Mouse (Mus musculus) layer of hippocampus, adult 18-20 months (tissue): ENCODE data around the gene Gm19426. TPM values are rescaled to one million over a fixed set of nuclear protein-coding genes. Genes with fewer than 3 reads are reported as not detected.
A peak's percentile ranks its signal among the peaks of the same experiment; 100 is the strongest.

Source experiments
- DNase-seq, 2 experiments: peaks; one replicate each; pipeline ENCODE4 v3.0.0; 2022; ENCODE audit warnings: low spot score in 2 of 2
- long read RNA-seq: library from polyadenylated mRNA; stranded (forward); transcript quantifications from one replicate; pipeline ENCODE4 v2.0.0, GENCODE M21; 2021
- total RNA-seq, 2 experiments: library from RNA; stranded (reverse); gene quantifications; 2 replicates each; pipeline ENCODE4 v1.2.3; 2021

The Gm19426 gene
- total RNA-seq: 1 to 10 TPM; 1.9 to 2.5 TPM
- long read RNA-seq, partial matches to known transcripts: 0 of 1 reads
- long read RNA-seq, other reads (novel, unspliced or antisense): 0 of 1 reads

DNA sequence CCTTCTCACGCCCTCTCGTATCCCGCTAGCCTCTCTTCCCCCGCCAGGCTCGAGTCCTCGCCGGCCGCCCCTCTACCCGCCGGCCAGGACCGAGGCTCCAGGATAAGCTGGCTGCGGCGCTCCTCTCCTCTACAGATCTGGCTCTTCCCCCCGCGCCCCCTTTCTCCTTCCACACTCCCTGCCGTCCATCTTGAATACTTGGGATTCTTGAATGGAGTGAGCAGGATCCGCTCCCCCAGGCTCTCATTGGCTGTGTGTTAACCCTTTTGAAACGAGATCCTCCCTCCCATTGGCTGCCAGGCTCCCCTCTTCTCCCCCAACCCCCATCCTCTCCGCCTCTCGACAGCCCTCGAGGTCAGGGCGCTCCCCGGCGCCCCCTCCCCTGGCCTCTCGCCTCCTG, at the start of gene Gm19426:
Gm19426 (minus strand) TSS at position 95 of the 400 bp plus-strand sequence.
- peak in 1 of 2 experiments; percentile 71 for DNase-seq

DNA sequence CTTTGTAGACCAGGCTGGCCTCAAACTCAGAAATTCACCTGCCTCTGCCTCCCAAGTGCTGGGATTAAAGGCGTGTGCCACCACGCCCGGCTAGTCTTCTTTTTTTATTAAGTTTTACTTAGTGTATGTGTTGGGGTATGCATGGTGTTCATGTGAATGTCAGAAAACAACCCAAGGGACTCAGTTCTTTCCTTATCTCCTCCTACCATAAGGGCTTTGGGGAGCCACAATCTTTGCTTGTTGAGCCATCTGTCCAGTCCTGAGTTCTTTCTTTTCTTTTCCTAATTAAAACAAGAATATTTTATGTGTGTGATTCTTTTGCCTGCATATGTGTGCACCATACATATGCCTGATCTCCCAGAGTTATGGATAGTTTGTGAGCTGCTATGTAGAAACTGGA, 49.7 kb upstream of the Gm19426 start:
- DNase-seq: no peak

DNA sequence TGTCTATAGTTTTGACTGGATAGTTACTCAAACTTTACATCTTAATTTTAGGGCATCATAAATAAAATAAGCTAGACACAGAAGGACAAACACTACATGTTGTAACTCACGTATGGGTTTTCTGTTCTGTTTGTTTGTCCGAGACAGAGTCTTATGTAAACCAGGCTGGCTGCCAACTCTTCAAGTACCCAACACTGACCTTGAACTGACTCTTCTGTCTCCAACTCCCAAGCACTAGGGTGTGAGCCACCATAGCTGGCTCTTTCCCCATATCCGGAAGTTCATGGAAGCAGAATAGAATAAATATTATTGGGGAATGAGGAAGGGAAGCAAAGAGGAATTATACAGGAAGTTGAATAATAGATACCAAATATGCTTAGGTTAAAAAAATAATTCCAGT, 49.1 kb upstream of the Gm19426 start:
- DNase-seq: no peak

DNA sequence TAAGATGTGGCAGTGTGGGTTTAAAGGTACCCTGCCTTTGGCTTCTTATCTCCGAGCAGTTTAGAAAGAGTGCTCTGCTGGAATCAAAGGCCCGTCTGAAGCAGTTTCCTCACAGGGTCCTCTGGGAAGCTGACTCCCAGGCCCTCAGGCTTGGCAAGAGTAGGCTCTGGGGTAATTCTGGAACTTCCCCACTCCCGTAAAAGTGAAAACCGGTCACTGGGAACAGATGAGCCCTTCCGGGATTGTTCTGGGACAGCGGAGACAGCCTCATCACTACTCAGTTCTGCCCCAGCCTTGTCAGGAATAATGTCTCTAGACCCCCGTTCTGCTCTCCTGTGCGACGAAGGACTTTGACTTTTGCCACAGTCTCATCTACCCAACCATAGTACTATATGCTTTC, 47.0 kb upstream of the Gm19426 start:
- no peak for DNase-seq

DNA sequence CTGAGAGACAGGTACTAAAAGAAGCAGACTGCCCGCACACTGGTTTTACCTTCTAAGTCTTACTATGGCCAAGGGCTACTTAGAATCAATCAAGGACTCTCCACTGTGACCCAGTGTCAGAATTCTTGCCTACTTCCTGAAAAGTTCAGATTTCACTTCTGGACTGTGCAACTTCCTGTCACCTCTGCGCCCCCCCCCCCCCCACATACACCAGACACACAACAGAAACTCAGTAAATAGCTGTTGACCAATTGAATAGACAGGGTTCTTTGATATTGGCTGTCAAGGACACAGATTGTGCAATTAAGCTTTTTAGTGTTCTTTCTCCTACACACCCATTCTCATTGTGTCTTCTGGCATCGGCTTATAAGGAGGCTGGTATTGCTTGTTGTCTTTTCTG, 44.9 kb upstream of the Gm19426 start:
- DNase-seq: no peak

DNA sequence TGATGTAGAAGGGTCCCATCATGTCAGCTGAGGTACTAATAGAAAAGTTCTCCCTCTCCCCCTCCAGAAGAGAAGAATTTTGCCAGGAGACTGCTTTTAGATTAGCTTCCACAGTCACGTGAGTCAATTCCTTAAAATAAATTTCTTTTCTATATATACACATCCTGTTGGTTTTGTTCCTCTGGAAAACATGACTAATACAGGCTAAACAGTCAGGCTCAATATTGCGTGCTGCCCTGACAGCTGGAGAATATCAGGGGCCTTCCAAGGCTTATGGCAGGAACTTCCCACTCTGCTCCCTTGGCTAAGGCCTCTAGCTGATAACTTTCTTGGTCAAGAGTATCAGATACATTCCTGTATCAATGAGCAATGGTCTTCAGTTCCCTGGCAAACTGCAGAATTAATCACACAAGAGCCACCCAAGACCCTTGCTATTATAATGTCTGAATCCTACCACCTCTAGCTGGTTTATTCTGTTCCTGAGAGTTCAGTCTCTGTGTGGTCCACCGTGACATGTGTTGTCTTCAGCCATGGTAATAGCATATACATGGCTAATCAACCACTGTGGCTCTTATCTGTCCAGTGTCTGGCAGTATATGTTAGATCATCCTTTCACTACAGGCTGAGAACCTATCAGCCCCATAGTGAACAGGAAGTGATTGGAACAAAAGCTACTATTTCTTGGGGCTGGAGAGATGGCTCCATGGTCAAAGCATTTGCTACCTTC, 40.5 kb upstream of the Gm19426 start:
- no peak for DNase-seq

DNA sequence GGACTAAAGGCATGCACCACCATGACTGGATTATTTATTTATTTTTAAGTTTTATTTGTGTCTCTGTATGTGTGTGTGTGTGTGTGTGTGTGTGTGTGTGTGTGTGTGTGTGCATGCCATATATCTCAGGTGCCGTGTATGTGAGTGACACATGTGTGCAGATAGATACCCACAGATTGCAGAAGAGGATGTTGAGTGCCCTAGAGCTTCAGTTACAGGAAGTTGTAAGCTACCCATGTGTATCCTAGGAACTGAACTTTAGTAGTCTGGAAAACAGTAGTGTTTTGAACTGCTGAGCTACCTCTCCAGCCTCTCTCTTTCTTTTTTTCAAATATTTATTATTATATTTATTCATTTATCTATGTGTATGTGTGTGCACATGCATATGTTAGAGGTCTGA, 39.9 kb upstream of the Gm19426 start:
- DNase-seq: no peak

DNA sequence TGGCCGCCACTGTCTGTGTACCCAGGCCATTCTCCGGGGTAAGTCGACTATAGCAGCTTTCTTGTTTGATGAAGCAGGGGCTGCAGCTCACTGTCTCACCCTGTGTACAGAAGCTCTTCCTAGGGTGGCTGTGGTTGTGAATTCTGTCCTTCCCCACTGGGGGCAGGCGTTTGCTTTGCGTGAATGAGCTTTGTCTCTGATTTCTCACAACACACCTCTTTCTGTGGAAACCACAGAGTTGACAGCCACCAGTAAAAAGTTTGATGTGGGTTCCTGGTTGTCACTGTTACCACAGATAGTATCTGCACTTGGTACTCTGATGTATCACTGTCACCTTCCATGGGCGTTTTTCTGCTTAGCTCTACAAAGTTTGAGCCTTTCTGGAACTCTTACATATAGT, 35.8 kb upstream of the Gm19426 start:
- no peak for DNase-seq

DNA sequence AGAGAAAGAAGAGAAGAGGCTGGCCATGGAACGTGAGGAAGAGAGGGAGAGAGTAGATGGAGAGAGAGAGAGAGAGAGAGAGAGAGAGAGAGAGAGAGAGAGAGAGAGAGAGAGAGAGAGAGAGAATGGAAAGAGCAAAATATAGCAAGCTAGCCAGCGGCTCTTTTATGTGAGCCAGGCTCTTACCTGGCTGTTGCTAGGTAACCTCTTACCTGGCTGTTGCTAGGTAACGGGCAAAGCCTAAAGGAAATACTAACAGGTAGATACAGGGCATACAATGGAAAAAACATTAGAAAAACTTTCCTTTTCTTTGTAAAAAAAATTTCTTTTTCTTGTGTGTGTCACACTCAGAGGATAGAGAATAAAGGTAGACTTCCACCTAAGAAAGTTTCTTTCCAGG, 34.3 kb upstream of the Gm19426 start:
- no peak for DNase-seq

DNA sequence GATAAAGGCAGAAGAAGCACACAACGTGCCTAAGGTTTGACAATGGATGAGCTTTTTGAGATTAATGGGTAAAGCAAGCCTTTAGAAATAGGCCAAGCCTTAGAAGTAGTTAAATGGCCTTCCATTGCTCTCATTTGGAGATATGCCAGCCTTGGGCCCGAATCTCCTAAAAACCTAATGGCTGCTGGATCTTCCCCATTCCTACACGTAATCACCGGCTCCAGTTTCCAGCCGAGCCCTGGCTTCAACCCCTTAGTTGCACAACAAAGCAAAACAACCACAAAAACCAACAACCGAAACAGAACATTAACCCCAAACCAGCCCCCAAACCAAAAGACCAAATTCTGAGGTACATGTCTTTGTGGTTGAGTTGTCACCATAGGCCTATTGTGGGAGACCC, 32.2 kb upstream of the Gm19426 start:
- DNase-seq: no peak

DNA sequence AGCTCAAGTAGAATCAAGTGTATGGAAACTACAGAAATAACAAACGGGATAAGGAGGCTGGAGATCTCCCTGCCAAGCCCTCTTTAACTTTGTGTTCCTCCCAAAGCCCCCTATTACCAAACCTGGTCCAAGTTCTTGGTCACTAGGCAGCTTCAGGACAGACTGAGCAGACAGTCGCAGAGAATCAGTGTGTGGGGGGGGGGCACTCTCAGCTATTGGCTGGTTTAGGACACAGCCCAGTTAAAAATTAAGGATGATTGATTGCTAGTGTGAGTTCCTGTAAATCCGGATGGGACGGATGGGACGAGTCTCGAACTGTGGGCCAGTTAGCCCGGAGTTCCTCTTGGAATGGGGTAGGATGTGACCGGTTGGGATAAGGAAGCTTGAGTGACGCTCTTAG, 31.8 kb upstream of the Gm19426 start, which contains the start of gene Serping1:
Serping1 (minus strand) TSS at position 204 of the 400 bp plus-strand sequence.
- no peak for DNase-seq

DNA sequence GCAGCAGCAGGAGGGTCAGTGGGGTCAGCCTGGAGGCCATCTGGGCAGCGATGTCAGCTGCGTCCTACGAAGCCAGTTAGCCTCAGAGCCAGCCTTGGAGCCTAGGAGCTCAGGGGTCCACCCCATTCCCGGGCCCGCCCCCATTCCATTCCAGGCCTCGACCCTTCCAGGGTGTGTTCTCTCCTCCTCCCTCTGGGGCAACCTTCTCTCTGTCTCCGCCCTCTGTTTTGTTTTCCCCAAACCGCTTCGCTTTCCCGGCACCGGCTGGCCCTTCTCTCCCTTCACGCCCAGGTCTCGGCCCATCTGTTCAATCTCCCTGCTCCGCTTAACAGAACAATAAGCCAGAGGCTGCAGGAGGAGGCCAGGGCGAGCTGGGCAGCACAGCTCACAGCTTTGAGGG, 31.3 kb upstream of the Gm19426 start:
- peak in 1 of 2 experiments; percentile 19 for DNase-seq

DNA sequence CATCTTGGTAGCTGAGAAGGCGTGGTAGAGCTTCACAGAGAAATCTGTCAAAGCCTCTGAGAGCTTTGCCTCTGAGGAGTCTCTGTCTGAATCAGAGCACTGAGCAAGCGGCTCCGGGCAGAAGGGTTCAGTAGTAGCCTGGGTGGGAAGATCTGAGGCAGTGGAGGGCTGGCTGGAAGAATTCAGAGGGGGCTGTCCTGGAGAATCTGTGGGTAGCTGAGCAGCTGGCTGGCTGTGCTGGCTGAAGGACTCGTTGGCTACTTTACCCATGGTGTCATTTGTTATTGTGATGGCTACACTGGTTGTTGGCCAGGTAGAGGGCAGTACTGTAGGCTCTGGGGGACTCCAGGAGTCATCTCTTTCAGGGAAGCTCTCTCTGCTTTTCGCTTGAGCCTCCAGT, 29.7 kb upstream of the Gm19426 start:
- no peak for DNase-seq

DNA sequence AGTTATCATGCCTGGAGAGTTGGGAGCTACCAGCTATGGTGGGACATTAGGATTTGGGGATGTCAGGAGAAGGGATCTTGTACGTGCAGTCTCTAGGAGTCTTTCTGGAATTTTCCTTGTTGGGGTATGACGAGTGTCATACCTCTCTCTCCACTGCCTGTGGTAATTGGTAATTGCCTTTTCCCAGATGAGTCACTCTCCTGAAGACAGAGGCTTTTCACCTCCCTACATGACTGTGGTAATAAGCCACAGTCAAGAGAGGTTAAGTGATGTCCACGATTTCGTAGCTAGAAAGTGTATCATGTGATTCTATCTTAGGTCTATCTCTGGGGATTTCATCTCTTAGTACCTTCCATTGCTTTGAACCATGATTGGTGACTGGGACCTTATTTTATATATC, 29.0 kb upstream of the Gm19426 start:
- no peak for DNase-seq

DNA sequence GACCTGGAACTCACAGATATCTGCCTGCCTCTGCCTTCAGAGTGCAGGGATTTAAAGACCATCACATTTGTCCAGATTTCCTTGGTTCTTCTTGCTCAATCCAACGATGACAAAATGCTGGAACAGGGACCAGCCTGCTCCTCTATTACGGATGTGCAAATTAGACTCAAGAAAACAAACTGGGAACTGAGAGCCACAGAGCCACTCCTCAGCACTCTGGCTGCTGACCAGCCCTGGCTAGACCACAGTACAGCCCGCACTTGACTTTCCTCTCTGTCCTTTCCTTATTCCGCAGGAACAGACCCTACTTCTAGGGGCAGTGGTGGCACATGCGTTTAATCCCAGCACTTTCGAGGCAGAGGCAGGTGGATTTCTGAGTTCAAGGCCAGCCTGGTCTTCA, 27.0 kb upstream of the Gm19426 start:
- DNase-seq: no peak

DNA sequence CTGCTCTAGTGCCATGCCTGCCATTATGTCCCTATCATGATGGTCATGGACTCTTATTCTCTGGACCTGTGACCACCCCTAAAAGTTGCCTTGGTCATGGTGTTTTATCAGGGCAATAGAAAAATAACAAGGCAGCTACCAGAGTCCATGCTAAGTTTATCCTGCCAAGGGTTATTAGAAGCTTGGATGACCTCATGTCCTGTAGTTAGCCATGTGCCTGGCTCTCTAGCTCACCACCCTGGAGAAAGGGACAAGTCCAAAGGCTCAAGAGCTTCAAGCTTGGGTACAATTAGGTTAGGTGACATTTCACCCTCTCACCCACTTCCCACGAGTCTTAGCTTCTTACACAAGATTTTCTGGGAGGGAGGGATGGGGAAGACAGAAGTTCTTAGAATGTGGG, 19.4 kb upstream of the Gm19426 start:
- no peak for DNase-seq

DNA sequence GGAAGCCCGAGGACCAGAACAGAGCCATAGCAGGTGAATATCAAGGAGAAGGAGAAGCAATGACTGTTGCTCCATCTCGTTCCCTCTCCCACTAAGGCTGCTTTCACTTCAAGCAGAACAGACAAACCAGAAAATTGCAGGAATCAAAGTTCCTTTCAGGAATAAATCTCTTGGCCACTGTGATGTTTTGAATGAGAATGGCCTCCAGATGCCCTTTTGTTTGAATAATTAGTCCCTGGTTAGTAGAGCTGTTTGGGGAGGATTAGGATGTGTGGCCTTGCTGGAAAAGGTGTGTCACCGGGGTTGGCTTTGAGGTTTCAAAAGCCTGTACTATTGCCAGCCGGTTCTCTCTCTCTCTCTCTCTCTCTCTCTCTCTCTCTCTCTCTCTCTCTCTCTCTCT, 18.8 kb upstream of the Gm19426 start:
- DNase-seq: no peak

DNA sequence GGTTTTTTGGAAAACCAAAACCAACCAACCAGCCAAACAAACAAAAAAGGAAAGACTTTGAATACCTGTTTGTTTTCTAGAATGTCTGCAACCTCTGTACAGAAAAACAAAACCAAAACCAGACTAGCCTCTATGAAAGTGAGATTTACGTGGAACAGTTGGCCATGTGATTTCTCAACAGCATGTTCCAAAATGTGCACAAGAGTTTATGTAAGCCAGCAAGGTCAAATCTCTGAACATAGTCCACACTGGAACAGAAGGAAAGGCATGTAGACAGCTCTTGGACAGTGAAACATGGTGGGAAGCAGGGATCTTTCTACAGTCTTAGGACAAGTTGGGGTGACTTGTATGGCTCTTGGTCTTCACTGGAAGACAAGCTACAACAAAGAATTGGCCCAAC, 18.4 kb upstream of the Gm19426 start:
- DNase-seq: no peak

DNA sequence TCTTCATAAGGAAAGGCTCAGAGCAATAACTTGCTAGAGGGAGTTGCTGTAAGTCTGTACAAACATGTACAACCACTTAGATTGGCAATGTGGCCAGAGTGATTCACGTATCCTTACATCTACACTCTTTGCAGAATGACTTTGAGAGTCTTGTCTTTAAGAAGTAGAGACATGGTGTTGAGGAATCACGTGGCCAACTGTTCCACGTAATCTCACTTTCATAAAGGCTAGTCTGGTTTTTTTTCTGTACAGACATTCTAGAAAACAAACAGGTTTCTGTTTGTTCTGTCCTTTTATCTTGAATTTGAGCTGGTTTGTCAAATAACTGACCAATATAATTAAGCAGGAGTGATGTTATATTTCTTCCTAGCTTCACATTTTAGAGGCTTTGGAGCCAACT, 17.9 kb upstream of the Gm19426 start:
- no peak for DNase-seq

DNA sequence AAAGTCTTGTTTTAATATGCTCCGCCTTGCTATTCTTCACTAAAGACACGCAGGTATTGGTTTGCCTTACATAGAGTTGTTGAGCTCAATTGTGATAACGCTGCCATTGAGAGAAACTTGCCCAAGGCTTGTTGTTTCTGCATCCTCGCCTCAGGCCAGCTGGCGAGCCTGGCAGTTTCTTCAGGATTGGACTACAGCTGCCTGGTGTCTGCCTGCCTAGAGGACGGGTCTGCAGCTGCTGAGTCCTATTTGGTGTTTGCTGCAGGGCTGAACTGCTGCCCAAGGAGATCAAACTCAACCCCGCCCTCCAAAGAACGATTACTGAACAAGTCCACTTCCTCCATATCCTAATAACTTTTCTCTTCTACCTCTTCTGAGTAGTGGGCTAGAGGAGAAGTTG, 17.3 kb upstream of the Gm19426 start:
- DNase-seq: no peak

DNA sequence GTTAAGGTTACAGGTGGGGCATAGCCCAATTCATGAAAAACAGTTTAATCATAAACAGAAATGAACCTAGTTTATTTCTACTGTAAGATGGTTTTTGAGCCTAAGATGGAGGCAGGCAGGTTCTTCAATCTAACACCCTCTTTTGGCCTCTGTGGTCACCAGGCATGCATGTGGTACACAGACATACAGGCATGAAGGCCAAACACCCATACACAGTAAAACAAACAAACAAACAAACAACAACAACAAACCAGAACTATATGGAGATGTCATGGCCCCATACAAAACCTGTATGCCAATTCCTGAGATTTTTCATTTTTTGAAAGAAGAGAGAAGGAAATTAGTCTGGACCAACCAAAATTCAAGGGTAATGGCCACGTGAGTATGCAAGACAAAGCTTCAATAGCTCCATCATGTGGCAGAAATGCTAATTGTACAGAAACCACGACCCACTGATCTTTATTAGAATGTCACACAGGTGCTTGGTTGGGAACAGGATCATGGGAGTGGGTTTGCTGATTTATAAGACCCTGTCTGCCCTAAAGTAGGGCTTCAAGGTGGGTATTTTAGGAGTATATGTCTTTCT, 15.2 kb upstream of the Gm19426 start:
- DNase-seq: peak in 1 of 2 experiments; percentile 78

DNA sequence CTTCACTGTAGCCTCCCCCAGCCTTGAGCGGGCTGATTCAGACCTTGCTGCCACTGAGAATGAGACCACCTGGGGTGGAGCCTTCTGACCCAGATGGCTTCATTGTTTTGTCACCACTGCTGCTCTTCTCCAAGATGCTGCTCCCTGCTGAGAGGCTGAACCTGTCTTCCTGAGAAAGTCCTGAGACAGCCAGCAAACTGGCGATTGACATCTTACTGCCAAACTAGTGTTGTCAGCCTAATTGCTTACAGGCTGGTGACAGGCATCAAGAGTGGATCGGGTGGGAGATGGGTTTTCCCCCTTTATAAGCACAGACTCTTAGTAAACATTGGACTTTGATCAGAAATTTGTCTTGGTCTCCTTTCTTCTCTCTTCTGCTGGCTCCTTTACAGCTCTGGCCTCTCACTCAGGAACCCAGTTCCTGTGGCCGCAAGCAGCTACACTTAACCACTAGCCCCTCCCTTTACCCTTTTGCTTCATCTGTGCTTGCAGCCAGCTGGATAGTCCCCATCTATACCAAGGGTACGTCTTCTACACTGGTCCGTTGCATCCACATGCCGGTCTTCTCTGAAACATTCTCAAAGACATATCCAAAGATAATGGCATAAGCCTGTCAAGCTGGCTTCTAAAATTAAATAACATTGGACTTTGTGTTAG, 13.7 kb upstream of the Gm19426 start:
- no peak for DNase-seq

DNA sequence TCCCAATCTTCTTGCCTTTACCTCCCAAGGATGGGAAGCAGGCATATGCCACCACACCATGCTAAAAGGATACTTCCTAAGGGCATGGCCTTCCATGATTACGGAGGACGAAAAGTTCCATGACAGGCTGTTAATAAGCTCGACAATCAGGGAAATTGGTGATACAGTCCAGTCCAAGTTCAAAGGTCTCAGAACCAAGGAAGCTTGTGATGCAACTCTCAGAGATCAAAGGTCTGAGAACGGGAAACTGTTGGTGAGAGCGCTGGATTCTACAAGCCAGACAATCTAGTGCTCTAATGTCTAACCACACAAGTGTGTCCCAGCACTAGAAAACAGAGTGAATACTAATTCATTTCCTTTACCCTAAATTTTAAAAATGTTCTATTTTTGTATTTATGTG, 12.8 kb upstream of the Gm19426 start:
- DNase-seq: no peak
